Mouse (Mus musculus): Measurements from ENCODE around the gene Slc38a6.

Gene Slc38a6

DNA sequence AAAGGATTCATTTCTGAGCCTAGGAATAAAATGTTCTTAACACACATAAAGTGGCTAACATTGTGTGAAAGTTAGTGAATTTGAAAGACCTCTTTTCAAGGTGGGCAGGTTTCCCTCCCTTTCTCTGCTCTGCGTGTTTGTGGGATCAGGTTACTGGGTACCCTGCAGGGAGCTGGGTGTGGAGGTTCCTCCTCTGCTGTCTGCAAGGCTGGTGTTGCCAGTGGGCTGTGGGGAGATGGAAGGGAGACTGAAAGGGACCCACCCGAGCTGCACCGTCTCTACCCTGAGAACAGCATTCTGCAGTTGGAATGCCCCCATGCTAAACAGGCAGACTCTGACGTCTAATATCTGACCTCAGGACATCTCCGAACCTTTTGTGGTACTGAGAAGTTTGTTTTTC is 70.7 kb downstream of the Slc38a6 start:
- DNase-seq (ENCODE audit: low spot score in 2 of 2) = no peak

DNA sequence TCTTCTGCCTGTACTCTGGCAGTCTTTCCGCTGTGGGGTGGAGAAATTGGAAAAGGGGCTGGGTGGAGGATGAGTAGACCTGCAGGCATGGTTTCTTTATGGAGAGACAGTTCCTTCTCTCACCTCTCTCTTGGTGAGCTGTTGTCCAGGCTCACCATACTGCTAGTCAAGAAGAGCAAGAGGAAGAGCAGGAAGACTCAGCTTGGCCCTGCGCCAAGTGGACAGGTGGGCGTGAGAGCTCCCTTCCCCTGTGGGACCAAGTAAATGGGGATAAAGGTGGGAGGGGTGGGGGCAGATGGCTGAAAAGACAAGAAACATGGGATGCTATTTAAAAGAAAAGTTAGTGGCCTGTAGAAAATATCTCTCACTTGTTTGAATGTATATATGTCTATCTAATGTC is 71.2 kb downstream of the Slc38a6 start:
- DNase-seq (ENCODE audit: low spot score in 2 of 2) = no peak

DNA sequence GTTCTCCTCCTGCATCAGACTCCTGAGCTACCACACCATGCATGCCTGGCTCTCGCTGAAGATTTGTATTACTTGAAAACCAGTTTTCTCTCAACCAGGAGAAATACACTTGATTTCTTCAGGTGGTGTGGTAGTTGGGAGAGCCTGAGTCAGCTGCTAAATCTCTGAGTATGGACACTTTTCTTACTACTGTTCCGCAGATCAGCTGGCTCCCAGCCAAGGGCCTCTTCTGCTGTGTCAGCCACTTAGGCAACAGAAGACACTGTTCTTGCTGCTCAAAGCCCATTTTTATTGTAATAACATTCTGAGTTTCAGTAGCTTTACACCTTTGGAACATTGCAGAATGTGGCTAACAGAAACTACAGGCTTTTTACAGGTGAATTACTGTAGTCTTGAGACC is 72.1 kb downstream of the Slc38a6 start:
- no peak for DNase-seq (ENCODE audit: low spot score in 2 of 2)

DNA sequence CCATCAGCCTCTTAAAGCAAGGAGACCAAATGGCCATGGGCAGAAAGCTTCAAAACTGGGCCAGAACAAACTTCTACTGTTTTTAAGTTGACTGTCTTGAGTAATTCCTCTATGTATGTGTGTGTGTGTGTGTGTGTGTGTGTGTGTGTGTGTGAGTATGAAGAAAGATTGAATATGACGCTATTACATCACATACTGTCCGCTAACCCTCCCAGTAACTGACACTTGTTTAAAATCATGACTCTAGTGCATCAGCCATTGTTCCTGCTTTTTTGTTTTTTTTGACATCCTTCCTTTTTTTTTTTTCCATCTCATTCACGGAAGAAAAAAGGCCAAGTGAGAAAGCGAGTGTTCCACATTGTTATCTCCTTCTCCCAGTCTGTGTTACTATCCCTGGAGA is 72.9 kb downstream of the Slc38a6 start:
- no peak for DNase-seq (ENCODE audit: low spot score in 2 of 2)

DNA sequence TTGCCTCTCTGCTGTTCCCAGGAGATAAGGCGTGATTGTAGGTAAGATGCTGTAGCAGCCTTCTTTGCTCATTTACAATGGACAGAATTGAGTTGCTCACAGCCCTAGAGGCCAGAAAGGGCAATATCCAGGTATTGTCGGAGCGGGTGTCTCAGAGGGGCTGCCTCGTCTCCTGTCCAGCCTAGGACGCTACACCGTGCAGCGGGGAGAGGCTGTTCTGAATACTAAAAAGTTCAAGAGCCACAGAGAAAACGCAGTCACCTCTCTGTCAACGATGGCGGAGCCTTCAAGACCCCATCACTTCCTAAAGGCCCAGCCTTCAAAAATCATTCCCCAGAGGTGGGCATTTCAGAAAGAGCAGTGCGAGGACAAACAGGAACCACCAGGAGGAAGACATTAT is 74.6 kb downstream of the Slc38a6 start:
- no peak for DNase-seq (ENCODE audit: low spot score in 2 of 2)

DNA sequence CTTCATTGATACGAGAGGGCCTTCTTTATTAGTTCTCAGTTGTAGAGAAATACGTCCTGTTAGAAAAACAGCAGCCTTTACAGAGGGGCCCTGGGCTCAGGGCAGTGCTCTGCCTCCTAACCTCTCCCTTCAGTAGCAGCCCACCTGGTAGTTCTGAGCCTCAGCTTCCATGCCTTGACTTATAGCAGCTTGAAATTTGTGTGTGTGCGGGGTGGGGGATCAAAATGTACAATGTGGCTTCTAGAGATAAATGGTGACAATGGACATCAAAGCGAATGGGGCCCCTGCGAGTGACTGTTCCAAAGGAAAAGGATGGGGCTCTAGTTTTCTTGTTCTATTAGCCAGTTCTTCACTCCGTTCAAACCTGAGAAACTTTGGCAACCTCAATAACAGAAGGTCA is 76.8 kb downstream of the Slc38a6 start:
- no peak for DNase-seq (ENCODE audit: low spot score in 2 of 2)

DNA sequence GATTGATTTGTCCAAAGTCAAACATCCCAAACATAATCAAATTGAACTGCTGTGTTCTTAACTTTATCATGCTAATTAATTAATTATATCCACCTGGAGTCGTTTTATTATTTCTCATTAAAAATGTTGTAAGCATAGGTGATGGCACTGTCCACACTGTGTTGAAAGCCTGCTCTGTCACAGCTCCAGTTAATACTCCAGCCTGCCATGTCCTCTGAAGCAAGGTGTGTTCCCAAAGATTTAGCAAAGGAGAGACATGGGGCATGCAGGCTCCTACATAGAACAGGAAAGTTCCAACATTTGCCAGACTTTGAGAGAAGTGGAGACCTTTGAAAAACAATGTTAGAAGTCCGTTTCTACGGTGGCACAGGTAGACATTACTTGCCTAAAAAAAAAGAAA is 77.4 kb downstream of the Slc38a6 start:
- DNase-seq (ENCODE audit: low spot score in 2 of 2) = no peak

DNA sequence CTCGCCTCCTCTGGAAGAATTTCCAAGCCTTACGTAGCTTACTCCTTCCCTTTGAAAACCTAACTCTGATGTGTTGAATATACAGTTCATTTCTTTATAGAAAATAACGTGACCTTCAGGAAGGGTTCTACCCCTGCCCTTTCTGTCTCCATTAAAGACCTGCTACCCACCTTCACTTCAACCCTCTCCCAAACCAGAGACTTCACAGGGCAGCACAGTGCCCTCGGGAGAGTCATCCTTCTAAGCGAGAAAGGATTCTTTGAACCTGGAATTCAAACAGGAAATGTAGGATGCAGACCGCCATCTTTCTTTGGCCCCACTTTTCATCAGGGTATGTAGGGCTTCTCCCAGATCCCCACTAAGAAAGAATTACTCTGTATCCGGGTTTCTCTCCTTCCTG is 80.0 kb downstream of the Slc38a6 start:
- DNase-seq (ENCODE audit: low spot score in 2 of 2) = no peak

DNA sequence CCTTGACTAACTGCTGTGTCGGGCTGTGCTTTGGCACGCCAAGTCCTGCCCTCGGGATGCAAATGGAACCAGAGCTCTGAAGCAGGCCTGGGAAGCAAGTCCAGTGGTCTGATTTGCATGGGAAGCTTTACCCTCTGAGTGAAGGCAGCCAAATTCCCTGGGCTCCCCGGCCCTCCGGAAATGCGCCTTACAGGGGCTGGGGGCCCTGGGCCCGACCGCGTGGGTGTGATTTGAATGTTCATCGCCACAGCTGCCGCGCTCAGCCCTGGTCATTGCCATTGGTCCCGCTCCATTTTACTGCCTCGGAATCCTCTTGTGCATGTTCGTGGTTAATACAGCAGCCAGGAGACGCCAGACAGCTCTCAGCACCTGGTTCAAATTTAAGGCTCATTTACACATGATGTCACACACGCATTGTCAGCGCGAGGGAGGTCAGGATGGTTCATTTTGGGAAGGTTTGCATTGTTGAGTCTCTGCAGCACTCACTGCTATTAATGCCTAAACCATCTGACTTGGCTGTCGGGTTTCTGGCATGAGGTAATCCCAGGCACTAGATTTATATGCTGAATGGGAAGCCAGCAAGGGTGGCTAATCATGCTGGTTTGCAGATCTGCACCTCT is 81.0 kb downstream of the Slc38a6 start:
- DNase-seq (ENCODE audit: low spot score in 2 of 2) = no peak

DNA sequence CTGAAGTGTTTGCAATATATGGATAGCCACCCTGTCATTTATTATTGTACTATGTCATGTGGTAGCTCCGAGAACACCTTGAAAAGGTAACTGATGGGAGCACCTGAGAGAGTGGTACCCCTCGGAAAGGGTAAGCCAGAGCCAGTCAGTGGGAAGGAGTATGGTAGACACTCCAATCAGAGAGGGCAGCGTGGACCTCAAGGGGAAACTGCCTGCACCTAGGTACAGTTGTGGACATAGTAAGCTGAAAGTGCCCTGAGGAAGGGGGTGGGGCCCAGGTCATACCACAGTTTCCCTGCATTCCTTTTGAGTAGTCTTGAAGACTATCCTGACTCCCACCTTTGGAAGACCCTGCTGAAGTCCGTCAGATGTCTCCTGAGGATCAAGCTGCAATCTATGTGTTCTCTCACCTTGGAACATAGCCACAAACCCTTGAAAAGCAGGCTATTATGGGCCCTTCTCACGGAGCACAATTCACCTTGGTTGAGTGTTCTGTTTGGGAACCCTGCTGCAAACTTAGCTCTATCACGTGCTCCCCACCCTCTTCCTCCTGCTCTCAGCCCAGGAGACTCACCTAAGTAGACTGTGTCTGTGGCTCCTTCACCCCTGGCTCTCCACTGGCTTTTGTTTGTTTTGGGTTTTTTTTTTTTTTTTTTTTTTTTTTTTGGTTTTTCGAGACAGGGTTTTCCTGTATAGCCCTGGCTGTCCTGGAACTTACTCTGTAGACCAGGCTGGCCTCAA is 82.5 kb downstream of the Slc38a6 start:
- DNase-seq (ENCODE audit: low spot score in 2 of 2) = no peak

DNA sequence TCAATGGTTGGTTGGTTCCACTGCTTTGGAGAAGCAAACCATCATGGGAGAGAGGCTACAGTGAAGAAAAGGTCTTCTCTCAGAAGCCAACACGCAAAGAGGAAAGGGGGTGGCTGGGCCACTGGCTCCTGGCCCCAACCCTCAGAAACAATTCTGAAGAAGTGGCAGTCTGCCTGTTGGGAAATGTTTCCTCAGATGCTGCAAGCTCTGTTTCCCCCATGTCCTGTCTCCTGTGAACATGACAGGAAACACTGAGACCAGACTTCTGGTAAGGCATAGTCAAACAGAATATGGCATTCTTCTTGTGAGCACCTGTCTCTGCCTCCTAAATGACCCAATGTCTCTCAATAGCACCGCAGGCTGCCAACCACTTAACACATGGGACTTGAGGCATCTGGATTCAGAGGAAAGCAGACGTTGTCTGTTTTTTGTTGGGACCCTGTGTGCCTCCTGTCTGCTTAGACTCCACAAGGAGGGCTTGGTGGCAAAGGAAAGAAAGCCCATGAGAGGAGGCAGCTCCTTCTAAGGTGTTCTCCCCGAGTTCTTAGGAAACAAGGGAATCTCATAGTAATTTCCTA is 83.9 kb downstream of the Slc38a6 start:
- DNase-seq (ENCODE audit: low spot score in 2 of 2) = no peak

DNA sequence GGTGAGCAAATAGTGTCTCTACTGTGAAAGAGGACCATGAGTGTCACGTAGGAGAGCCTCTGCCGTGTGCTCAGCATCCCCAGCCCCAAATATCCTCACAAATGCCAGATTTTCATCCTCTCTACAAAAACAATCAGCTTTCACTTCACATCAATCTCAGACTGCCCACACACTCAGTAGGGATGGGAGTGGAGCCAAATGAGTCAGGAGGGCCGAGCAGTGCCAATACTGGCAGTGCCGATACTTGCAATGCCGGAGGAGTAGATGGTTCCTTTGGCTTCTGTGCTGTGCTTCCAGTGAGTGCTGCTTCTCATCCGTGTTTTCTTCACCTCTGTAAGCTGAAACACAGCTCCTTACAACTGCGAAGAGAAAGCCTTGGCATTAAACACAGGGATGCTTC is 84.6 kb downstream of the Slc38a6 start:
- no peak for DNase-seq (ENCODE audit: low spot score in 2 of 2)

DNA sequence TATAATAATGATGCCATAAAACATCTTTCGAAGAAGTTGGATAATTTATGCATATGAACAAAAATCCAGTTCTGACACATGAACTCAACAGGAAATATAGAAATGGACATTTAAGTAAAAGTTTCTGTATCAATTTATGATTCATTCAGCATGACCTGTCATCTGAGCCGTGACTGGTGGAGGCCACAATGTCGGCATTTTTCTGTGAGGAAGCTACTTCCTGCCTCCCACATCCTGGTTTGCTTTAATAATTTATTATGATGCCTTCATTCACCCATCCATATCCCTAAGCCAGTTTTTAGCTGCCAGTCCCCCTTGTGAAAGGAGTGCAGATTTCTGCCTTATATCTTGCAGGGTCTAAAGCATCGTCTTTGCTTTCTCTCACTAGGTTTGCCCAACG is 91.4 kb downstream of the Slc38a6 start:
- DNase-seq (ENCODE audit: low spot score in 2 of 2) = no peak

DNA sequence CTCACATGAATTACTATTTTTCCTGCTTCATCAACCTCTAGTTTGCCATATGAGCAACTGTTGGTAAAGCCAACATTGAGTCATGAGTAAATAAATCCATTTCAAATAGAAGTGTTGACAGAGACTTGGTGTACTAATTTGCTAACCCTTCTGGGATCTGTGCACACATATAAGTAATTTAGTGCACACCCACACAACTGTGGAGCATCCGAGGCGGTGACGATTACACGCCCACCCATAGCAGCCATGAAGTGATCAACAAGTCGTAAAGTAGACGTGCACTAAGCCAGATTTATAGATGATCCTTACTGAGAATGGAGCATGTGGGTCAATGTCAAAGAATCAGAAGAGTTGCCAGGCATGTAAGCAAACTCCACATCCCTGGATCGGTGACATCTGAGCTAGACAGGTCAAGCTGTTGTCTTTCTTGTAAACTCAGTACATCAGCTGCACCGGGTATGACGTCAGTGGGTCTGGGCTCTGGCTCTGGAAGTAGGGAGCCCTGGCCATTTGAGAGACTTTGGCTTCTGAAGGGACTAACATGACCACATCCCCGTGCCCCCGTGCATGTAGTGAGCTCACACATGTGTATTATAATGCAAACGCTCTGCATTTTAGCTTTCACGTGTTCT is 92.3 kb downstream of the Slc38a6 start:
- no peak for DNase-seq (ENCODE audit: low spot score in 2 of 2)

DNA sequence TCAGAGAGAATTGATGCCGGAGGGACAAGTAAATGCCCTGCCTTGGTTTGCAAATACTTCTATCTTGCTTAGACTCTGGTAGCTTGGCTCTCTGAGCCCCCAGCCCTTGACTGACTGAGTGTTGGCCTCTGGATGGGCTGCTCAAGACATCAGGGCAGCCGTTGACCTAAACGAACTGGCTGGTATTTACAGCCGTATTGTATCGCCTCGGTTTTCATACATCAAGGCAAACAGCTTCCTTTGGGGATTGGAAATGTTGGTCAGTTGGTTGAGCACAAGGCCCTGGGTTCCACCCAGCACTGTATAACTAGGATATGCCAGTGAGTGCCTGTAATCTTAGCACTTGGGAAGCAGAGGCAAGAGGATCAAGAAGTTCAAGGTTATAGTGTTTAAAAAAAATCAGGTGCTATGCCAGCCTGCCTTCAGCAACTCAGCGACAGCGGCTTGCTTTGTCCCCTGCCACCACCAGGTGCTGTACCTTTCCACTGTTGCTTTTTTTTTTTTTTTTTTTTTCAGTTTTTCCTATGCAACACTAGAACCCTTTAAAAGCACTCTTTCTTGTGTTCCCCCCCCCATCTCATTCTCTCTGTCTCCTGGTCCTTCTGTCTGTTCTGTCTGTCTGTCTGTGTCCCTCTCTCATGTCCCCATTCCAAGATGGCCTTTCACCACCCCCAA is 94.2 kb downstream of the Slc38a6 start:
- no peak for DNase-seq (ENCODE audit: low spot score in 2 of 2)

DNA sequence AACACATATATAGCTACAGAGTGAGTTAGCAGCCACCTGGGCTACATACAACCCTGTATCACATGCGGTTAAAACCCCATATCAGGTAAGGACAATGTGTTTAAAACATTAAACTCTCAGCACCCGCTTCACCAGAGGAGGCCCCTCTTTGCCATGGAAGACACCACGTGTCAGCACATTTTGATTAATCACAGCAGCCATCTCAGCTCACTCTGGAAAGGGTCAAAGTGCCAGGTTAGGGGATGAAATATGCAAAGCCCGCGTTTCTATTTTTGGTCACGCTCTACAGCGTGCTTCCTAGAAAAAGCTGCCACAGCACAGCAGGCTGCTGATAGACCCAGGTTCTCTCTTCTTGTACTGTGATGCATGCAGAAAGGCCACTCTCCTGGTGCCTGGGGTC is 94.9 kb downstream of the Slc38a6 start:
- no peak for DNase-seq (ENCODE audit: low spot score in 2 of 2)

DNA sequence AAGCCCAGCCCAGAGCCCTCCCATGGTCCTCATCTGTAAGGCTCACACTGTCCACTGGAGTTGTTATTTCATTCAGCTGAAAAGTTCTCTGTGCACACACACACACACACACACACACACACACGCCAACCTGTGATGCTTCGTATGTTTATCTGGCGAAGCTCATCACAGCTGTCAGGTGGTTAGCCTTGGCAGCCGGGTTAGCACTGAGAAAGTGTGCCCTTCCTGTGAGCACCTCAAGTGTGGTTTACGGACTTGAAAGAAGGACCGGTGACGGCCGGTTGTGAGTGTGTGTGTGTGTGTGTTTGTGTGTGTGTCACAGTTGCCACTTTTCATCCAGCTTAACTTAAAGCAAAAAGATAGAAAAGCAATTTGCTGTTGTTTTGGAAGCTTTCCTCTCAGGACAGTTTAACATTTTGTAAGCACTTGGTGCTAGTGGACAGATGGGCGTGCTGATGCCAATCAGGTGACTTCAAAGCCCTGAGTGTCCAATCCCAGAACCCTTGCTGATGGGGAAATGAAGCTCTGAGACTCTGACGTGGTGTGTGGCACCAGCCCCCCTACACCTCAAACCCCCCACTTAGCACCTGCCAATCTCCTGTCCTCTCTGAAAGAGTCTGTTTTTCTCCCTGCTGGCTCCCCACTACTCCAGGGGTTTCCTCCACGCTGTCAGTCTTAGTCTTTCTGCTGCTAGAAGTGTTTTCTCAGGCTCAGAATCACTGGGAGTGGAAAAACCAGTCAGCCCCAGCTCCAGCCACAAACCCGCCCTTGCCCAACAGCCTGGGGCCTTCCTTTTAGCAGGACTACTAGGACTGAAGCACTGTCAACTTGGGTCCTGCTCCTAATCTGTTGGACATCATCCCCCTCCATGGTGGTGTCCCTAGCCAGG is 96.0 kb downstream of the Slc38a6 start:
- DNase-seq (ENCODE audit: low spot score in 2 of 2) = no peak

DNA sequence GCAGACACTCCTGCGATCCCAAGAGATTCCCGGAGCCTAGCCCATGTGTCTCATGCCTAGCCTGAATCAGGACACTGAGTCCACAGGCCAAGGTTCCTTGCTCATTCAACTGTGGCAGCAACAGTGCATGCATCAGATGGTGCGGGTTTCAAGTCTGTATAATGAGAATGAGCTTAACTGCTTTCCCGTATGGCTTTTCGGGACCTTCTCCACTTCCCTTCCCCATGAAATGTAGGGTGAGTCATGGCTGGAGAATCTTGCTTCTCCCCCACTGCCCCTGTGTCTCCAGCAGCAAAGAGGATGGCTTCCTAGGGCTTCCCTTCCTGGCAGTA is 96.6 kb downstream of the Slc38a6 start:
- no peak for DNase-seq (ENCODE audit: low spot score in 2 of 2)

DNA sequence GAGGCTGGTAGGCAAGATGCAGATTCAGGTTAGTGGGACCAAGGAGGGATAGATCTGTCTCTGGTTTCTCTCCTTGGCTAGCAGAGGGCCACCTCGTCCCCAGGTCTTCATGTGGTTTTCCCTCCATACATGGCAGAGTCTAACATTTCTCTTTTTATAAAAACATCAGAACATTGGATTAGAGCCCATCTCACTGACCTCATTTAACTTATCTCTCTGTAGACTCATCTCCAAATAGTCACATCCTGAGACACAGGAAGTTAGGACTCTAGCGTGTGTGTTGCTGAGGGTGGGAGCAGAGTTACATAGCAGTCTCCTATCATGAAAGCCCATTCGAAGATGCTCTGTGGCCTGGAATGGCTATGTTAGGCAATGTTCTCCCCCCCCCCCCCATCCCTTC is 97.3 kb downstream of the Slc38a6 start:
- DNase-seq (ENCODE audit: low spot score in 2 of 2) = no peak

DNA sequence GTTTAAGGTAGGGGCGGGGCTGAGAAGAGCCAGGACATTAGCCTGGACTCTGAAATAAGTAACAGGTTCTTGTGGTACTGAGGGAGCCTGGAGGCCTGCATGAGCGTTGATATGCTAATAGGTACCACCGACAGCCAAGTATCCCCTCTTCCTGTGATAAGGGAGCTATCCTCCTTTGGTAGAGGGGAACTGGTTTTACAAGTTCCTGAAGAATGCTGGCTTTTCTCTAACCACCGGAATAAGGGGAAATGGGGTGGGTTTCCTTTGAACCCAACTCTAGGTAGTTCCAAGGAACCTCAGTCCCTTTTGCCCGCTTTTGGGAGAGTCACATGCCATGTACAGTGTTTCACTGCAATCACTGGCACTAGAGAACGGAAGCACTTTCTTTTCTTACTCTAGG is 98.2 kb downstream of the Slc38a6 start:
- DNase-seq (ENCODE audit: low spot score in 2 of 2) = no peak

DNA sequence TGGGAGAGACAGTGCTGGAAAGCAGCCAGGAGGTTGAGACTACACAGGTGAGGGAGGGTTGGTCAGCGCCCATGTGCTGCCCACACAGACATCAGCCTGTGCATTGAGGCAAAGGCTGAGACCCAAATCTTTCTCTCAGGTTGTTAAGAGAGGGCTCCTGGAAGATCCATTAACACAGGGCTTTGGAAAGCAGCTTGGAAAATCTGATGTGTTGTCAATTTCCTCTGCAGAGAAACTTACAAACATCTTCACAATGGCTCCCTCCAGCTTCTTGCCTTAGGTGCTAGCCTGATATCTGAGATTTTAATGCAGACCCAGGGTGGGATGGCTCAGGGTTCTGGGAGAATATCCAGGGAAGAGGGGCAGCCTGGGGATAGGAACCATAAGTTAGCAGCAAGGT is 105.9 kb downstream of the Slc38a6 start:
- DNase-seq (ENCODE audit: low spot score in 2 of 2) = no peak

DNA sequence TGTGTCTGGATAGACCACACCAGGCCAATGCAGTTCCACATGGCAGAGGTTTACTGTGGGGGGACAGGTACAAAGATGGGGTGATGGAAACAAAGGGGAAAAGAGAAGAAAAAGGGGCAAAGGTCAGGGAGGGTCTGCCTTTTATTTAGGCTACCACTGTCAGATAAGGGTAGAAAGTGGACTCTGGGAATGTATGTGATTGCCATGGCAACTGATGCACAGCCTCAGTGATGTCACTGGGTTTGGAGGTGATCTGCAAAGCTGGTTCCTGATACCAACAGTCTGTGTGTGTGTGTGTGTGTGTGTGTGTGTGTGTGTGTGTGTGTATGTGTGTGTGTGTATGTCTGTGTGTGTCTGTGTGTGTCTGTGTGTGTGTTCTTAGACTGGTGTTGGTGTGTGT is 106.4 kb downstream of the Slc38a6 start:
- no peak for DNase-seq (ENCODE audit: low spot score in 2 of 2)

All from spleen, postnatal 14 days (tissue).